Mouse (Mus musculus) liver, embryonic 14.5 days (tissue): ENCODE results near the gene Tmem88b. TPM values are rescaled to one million over a fixed set of nuclear protein-coding genes. Genes with fewer than 3 reads are reported as not detected.

Experiments used
- ATAC-seq: fragments of 200-750 bp; cut with Nextera tagmentation; 2 replicates; pipeline ENCODE4 v1.8.0; 2017; ENCODE audit warnings: moderate number of reproducible peaks, mild to moderate bottlenecking, moderate library complexity; ENCODE audit not compliant: insufficient read depth
- DNase-seq, 3 experiments: peaks; one replicate each; pipeline ENCODE4 v3.0.0-alpha.2; 2012 to 2013; ENCODE audit warnings: low read depth in 3 of 3, low spot score in 3 of 3
- H3K27ac ChIP-seq: fragments of 300-500 bp; sonication (generic); 2 replicates; pipeline ENCODE4 v1.5.1; 2014; ENCODE audit warnings: moderate library complexity, mild to moderate bottlenecking, control low read depth, inconsistent platforms
- H3K27me3 ChIP-seq: fragments of 300-500 bp; sonication (generic); 2 replicates; pipeline ENCODE4 v1.6.1; 2014; ENCODE audit warnings: mild to moderate bottlenecking, low read length, moderate library complexity; ENCODE audit not compliant: control insufficient read depth, insufficient read depth
- H3K36me3 ChIP-seq: fragments of 300-500 bp; sonication (generic); replicated peaks from 2 replicates; pipeline ENCODE4 v1.6.1; 2014; ENCODE audit warnings: low read depth; ENCODE audit not compliant: control insufficient read depth, insufficient read depth
- H3K4me1 ChIP-seq, 2 experiments: fragments of 200-500 bp in 1 of 2; fragments of 300-500 bp in 1 of 2; sonication (generic) in 1 of 2; replicated peaks; 2 replicates each; pipeline ENCODE4 v1.6.1; 2012 to 2014; ENCODE audit warnings: antibody characterized with exemption in 1 of 2, inconsistent platforms in 1 of 2, low read length in 1 of 2; ENCODE audit not compliant: control insufficient read depth in 2 of 2, insufficient read depth in 2 of 2
- H3K4me2 ChIP-seq: fragments of 300-500 bp; sonication (generic); 2 replicates; pipeline ENCODE4 v1.6.1; 2014; ENCODE audit warnings: low read depth, mild to moderate bottlenecking, control low read depth, moderate library complexity
- H3K4me3 ChIP-seq, 2 experiments: fragments of 200-500 bp in 1 of 2; fragments of 300-500 bp in 1 of 2; sonication (generic) in 1 of 2; 2 replicates each; pipeline ENCODE4 v1.5.1; 2012 to 2014; ENCODE audit warnings: low read depth in 2 of 2, low read length in 2 of 2, mild to moderate bottlenecking in 2 of 2, control low read depth in 1 of 2, inconsistent platforms in 1 of 2, moderate library complexity in 1 of 2; ENCODE audit not compliant: insufficient read depth in 1 of 2
- H3K9ac ChIP-seq: fragments of 300-500 bp; sonication (generic); replicated peaks from 2 replicates; pipeline ENCODE4 v1.6.1; 2014; ENCODE audit warnings: mild to moderate bottlenecking, control low read depth, moderate library complexity
- H3K9me3 ChIP-seq: fragments of 300-500 bp; sonication (generic); 2 replicates; pipeline ENCODE4 v1.6.1; 2016; ENCODE audit warnings: low read length, mixed read lengths; ENCODE audit not compliant: control insufficient read depth
- CTCF ChIP-seq: IDR thresholded peaks from 2 replicates; pipeline ENCODE4 v1.5.1; 2016; ENCODE audit warnings: antibody characterized with exemption, low read depth, control low read depth
- EP300 ChIP-seq: IDR thresholded peaks from 2 replicates; pipeline ENCODE4 v1.6.1; 2016; ENCODE audit warnings: antibody characterized with exemption, low read depth
- WGBS: fragments of 180-500 bp; shearing (Covaris S2); extraction: QIAGEN DNeasy Blood & Tissue Kit; methylation state at CpG from one replicate; pipeline ENCODE4 v1.1.7; 2014; ENCODE audit not compliant: insufficient replicate concordance; 5-methylcytosine and 5-hydroxymethylcytosine counted together
- polyA plus RNA-seq, 2 experiments: library from polyadenylated mRNA; depleted of rRNA in 1 of 2; stranded (reverse) in 1 of 2; unstranded in 1 of 2; fragments of >200 nt; fragmentation: Nextera tagmentation in 1 of 2; extraction: Ambion mirVana in 1 of 2; gene quantifications; 2 replicates each; pipeline versions ENCODE4 v1.2.1 to v1.2.3; 2012 to 2014

The Tmem88b gene
- polyA plus RNA-seq, 2 experiments: 0.11 to 0.28 TPM

GRCm38 (mm10) chr4:155762357-155762756 is 23.3 kb downstream of the Tmem88b start:
- no peak for TF ChIP-seq CTCF
- no peak for TF ChIP-seq EP300
- DNase-seq (no peak), ATAC-seq (no peak)
- Histone ChIP-seq H3K4me2 (peak overlapping the region; percentile 100), H3K4me1 (peaks cover 4 to 15% of the 10 kb centered on the region in 2 experiments), H3K9me3 (no peaks in the 10 kb centered on the region), H3K36me3 (no peaks in the 10 kb centered on the region), H3K27ac (no peak overlapping the region), H3K4me3 (no peak overlapping the region), H3K27me3 (no peaks in the 10 kb centered on the region), H3K9ac (no peak overlapping the region)
- WGBS: 62% methylated on average over 3 of the region's 3 CpGs

GRCm38 (mm10) chr4:155761356-155762099 is 24.1 kb downstream of the Tmem88b start:
- TF ChIP-seq CTCF: no peak
- no peak for TF ChIP-seq EP300
- Histone ChIP-seq H3K9me3 (no peaks in the 10 kb centered on the region), H3K9ac (peak overlapping the region; percentile 84), H3K4me1 (peaks cover 4 to 15% of the 10 kb centered on the region in 2 experiments), H3K27me3 (no peaks in the 10 kb centered on the region), H3K36me3 (no peaks in the 10 kb centered on the region; the same call in 1 of the 2 replicates), H3K4me2 (peak overlapping the region; percentile 100), H3K27ac (peak overlapping the region; percentile 44), H3K4me3 (peak overlapping the region; percentile 72 to 84)
- DNase-seq (no peak), ATAC-seq (0 out of 2 replicates have a peak, but pooled peaks have one; percentile 3)
- 3% methylated on average over 28 of the region's 28 CpGs for WGBS

DNA sequence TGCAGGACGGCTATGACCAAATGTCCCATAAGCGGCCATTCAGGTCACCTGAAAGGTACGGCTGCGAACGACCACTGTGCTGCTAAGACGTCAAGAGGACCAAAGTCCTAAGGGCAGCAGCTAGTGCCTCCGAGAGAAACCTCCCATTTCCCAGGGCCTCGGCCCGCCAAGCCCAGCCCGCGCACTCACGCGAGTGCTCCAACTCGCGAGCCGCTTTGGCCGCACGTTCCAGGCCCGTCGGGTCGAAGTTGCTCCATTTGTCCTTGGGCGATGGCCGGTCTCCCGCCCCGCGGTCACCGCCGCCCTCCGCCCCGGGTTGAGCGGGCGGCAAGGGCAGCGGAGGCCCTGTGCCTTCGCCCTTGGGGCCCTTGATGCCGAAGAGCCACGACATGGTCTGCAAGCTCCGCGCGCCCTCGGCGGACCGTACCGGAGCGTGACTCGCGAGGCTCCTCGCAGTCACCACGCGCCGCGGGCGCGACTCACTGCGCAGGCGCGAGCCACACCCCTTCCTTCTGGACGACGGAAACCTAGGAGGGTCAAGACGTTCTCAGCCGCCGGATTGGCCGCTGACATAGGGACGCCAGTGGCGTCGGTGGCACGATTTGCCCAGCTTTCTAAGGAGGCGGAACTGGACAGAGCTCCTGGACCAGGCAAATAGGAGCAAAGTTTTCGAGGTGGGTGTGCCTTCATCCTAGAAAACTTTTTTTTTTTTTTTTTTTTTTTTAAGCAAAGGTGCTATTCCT is 24.9 kb downstream of the Tmem88b start, which contains the start of gene Atad3a:
TSS of gene Atad3a (minus strand) at position 481 of the 743 bp plus-strand sequence.
- H3K9me3 ChIP-seq: no peaks in the 10 kb centered on the region
- H3K4me3 ChIP-seq: peak within 1 kb of the TSS; percentile 84 to 86
- H3K4me2 ChIP-seq: peak within 1 kb of the TSS; percentile 100
- peaks cover 4 to 15% of the 10 kb centered on the region in 2 experiments for H3K4me1 ChIP-seq
- DNase-seq: peak; percentile 94 to 96 (median 95)
- no peaks in the 10 kb centered on the region for H3K27me3 ChIP-seq
- TF ChIP-seq CTCF: no peak
- no peak for TF ChIP-seq EP300
- under 1% methylated on average over 68 of the region's 68 CpGs for WGBS
- H3K27ac ChIP-seq: peak within 1 kb of the TSS; percentile 44
- ATAC-seq: peak; percentile 97
- peaks cover 1% of the 10 kb centered on the region for H3K36me3 ChIP-seq
- H3K9ac ChIP-seq: peak within 1 kb of the TSS; percentile 84

DNA sequence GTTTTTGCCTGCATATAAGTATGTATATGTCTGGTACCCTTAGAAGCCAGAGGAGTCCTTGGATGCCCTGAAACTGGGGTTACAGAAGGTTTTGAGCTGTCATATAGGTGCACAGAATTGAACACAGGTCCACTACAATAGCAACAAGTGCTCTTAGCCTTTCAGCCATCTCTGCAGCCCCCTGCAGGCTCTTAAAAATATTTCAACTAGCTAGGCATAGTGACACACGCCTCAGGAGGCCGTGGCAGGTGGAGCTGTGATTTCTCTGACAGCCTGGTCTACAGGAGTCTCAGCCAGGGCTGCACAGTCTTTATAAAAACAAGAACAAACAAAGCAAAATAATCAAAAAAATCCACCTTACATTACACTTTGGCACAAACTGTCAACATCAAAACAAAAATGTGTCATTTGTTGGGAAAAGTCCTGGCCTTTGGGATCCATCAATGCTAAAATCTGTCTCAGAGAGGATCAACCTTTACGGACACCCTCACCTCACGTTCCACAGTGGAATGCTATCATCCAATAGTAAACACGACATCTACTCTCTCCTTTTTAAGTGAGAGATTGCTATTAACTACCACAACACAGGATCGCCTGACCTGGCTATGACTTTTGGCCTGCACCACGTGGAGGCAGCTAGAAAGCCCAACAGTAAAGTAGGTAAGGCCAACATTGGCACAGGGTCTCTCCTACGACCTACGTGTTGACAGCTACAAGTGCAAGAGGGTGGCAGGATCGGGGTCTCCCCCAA is 25.6 kb downstream of the Tmem88b start:
- Histone ChIP-seq H3K4me3 (peak overlapping the region; percentile 84 to 86), H3K9me3 (no peaks in the 10 kb centered on the region), H3K9ac (peak overlapping the region; percentile 78), H3K27me3 (no peaks in the 10 kb centered on the region), H3K4me2 (peak overlapping the region; percentile 100), H3K36me3 (peaks cover 9% of the 10 kb centered on the region), H3K4me1 (peaks cover 4 to 15% of the 10 kb centered on the region in 2 experiments), H3K27ac (no peak overlapping the region)
- DNase-seq (peak in 2 of 3 experiments; percentile 47 to 54), ATAC-seq (no peak)
- WGBS: 3% methylated on average over 10 of the region's 10 CpGs
- TF ChIP-seq CTCF: peak; percentile 44
- no peak for TF ChIP-seq EP300
